Mouse (Mus musculus) midbrain, embryonic 16.5 days (tissue): Measurements from ENCODE around the gene Aatf. TPM values are rescaled to one million over a fixed set of nuclear protein-coding genes. Genes with fewer than 3 reads are reported as not detected.

Experiments
- ATAC-seq: fragments of 200-750 bp; cut with Nextera tagmentation; 2 replicates; pipeline ENCODE4 v1.8.0; 2017; ENCODE audit warnings: moderate TSS enrichment
- H3K27ac ChIP-seq: fragments of 300-500 bp; sonication (generic); 2 replicates; pipeline ENCODE4 v1.5.1; 2014; ENCODE audit warnings: mild to moderate bottlenecking, low read length, mixed read lengths
- H3K27me3 ChIP-seq: fragments of 300-500 bp; sonication (generic); 2 replicates; pipeline ENCODE4 v1.6.1; 2014; ENCODE audit warnings: low read depth, low read length, mixed read lengths; ENCODE audit not compliant: control insufficient read depth, insufficient read depth
- H3K36me3 ChIP-seq: fragments of 300-500 bp; sonication (generic); 2 replicates; pipeline ENCODE4 v1.6.1; 2014; ENCODE audit warnings: mild to moderate bottlenecking, low read length, moderate library complexity, mixed read lengths; ENCODE audit not compliant: control insufficient read depth, insufficient read depth
- H3K4me1 ChIP-seq: fragments of 300-500 bp; sonication (generic); 2 replicates; pipeline ENCODE4 v1.6.1; 2014; ENCODE audit warnings: mild to moderate bottlenecking, low read length, mixed read lengths; ENCODE audit not compliant: control insufficient read depth, insufficient read depth
- H3K4me2 ChIP-seq: fragments of 300-500 bp; sonication (generic); 2 replicates; pipeline ENCODE4 v1.6.1; 2014; ENCODE audit warnings: mild to moderate bottlenecking, low read length, mixed read lengths
- H3K4me3 ChIP-seq: fragments of 300-500 bp; sonication (generic); 2 replicates; pipeline ENCODE4 v1.5.1; 2014; ENCODE audit warnings: low read depth, mild to moderate bottlenecking, low read length, moderate library complexity, mixed read lengths
- H3K9ac ChIP-seq: fragments of 300-500 bp; sonication (generic); 2 replicates; pipeline ENCODE4 v1.6.1; 2014; ENCODE audit warnings: low read depth, low read length, mixed read lengths
- H3K9me3 ChIP-seq: fragments of 300-500 bp; sonication (generic); replicated peaks from 2 replicates; pipeline ENCODE4 v1.6.1; 2014; ENCODE audit warnings: mild to moderate bottlenecking, low read length, mixed read lengths; ENCODE audit not compliant: control insufficient read depth, poor library complexity, severe bottlenecking
- WGBS: fragments of 180-500 bp; shearing (Covaris S2); extraction: QIAGEN DNeasy Blood & Tissue Kit; methylation state at CpG from one replicate; pipeline ENCODE4 v1.1.7; 2014; 5-methylcytosine and 5-hydroxymethylcytosine counted together
- polyA plus RNA-seq: library from polyadenylated mRNA; unstranded; fragments of >200 nt; fragmentation: Nextera tagmentation; extraction: Ambion mirVana; gene quantifications from 2 replicates; pipeline ENCODE4 v1.2.1, GENCODE M21; 2015

Gene Aatf
- polyA plus RNA-seq, 1 experiment from 2014 or later, result 49.8 TPM

DNA sequence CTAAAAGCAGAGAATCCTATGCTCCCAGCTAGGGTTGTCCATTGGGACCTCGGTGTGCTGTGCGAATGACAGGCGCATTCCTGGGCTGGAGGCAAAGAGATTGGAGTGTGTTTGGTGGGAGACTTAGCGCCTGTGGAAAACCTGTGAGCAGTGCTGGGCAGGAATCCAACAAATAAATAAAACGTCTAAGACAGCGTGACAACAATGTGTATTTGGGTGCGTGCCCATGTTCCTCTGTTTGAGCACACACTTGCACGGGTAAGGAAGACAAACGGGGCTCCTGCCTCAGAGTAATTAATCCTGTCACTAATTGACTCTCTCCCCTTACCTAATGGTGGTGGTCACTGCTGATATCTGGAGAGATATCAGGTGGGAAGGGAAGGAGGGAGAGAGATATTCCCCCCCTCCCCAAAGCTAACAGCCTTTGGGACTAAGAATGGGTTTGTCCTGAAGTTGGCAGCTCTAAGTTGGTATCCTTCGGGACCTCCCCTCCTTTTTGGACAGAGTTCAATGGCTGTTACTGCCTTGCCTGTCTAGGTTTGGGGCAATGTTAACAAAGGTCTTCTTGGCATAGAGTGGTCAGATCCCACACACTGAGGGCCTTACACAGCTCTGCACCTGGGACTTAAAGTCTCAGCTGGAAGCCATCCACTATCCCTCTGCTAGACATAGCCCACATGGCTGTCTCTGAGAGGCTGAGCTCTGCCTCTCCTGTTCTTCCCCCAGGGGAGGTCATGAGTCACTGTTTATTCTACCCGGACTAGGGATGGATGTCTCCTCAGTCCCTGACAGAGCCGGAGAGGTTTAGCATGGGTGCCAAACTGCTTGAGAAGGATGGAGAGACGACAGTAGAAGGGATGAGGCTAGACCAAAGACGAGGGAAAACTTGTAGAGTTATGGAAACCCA lies 16.7 kb upstream of the Aatf start:
- Histone ChIP-seq H3K4me3 (peak overlapping the region; percentile 55), H3K4me2 (peak overlapping the region; percentile 58), H3K9ac (peak overlapping the region; percentile 59; the same call in 1 of the 2 replicates), H3K4me1 (peaks cover 18% of the 10 kb centered on the region), H3K9me3 (no peaks in the 10 kb centered on the region), H3K27ac (peak overlapping the region; percentile 76), H3K27me3 (peaks cover 23% of the 10 kb centered on the region), H3K36me3 (no peaks in the 10 kb centered on the region)
- 6% methylated on average over 14 of the region's 14 CpGs for WGBS
- ATAC-seq, result no peak

DNA sequence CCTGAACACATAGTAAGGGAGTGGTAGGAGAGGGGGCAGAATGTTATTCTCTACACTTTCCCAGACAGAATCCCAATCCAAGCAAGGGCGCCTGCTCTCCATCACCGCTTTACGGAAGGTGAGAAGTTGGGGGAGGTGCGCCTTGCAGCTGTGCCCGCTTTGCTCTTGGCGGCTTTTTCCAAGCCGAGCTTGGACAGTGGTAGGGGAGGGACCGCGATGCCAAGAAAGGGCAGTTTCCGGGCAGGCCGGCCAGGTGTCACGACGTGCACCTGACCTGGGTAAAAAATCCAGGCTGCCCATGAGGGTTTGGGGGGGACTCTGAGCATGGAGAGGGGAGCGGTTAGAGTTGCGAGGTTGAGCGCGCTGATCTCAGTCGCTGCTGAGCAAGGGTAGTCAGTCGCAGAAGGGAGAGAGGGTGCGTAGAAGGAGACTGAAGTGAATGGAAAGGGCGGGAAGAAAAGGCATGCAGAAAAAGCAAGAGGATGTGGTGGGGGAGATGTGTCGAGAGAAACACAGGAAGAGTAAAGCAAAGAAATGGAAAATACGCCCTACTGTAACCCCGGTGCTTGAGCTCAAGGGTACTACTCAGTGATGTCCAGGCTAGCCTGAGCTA lies 15.9 kb upstream of the Aatf start:
- Histone ChIP-seq H3K4me2 (peak overlapping the region; percentile 58), H3K27me3 (peaks cover 23% of the 10 kb centered on the region), H3K4me1 (peaks cover 22% of the 10 kb centered on the region), H3K4me3 (peak overlapping the region; percentile 55), H3K36me3 (no peaks in the 10 kb centered on the region), H3K9me3 (no peaks in the 10 kb centered on the region), H3K9ac (peak overlapping the region; percentile 59), H3K27ac (peak overlapping the region; percentile 76)
- WGBS, result 2% methylated on average over 24 of the region's 24 CpGs
- no peak for ATAC-seq

DNA sequence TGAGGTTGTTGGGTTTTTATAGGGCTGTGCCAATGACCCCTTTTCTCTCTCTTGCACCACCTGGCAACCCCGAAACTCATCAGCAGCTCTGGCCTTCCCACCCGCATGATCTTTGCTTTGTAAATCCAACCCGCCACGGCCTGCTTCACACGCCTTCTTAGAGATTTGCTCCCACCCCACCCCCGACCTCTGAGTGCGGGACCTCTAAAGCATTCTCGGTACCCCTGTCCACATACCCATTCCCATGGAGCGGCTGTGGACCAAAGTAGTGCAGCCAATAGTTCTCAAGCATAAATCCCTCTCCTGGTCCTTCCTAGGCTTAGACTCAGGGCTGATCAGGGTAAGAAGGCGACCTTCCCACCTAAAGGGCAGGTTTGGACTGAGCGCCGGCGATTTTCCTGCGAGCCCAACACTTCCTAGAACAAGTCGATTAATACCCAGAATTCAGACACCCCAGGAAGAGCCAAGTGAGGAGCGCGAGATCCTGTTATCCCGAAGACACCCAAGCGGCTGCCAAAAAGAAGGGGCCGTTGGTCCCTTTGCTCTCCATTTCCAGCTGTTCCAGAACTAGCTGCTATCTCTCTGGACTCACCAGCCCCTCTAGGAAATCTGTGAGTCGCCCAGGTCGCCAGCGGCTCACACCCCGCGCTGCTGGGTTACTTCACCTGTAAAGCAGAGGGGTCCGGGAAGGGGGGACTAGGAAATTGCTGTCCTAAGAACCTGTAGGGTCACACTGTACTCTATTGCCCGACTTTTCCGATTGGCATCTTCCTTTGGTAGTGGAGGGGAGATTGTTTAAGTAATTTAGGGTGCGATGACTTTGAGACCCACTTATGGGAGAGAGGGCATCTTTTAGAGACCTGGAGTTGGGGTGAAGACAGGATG lies 13.9 kb upstream of the Aatf start:
- Histone ChIP-seq H3K4me2 (peak overlapping the region; percentile 58), H3K36me3 (no peaks in the 10 kb centered on the region), H3K9ac (peak overlapping the region; percentile 58), H3K4me1 (peaks cover 19% of the 10 kb centered on the region), H3K27me3 (peaks cover 23% of the 10 kb centered on the region), H3K4me3 (peak overlapping the region; percentile 55), H3K9me3 (no peaks in the 10 kb centered on the region), H3K27ac (peak overlapping the region; percentile 85)
- no peak for ATAC-seq
- WGBS, result 2% methylated on average over 29 of the region's 29 CpGs

DNA sequence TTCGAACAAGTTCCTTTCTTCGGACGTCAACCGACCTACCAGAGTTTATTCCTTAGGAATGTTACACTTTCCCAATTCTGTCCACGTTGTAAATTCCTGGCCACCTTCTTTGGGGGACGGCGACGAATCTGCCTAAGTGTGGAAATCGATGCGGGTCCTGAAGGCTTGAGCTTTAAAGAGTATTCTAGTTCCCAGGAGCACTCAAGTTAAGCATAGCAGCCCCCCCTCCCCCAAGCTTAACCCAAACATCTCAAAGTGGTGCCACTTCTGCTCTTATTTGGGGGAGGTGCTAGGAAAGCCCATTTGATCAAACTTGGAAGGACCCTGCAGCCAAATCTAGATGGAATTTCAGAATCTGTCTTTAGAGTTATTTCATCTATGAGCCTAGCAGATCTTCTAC lies 13.1 kb upstream of the Aatf start:
- H3K9ac ChIP-seq, result peak overlapping the region; percentile 58
- 0% methylated on average over 10 of the region's 10 CpGs for WGBS
- H3K4me3 ChIP-seq, result peak overlapping the region; percentile 55
- peak overlapping the region; percentile 85 for H3K27ac ChIP-seq
- no peaks in the 10 kb centered on the region for H3K36me3 ChIP-seq
- no peak for ATAC-seq
- H3K4me1 ChIP-seq, result peaks cover 19% of the 10 kb centered on the region
- peak overlapping the region; percentile 58 for H3K4me2 ChIP-seq
- no peaks in the 10 kb centered on the region for H3K9me3 ChIP-seq
- peaks cover 29% of the 10 kb centered on the region for H3K27me3 ChIP-seq

DNA sequence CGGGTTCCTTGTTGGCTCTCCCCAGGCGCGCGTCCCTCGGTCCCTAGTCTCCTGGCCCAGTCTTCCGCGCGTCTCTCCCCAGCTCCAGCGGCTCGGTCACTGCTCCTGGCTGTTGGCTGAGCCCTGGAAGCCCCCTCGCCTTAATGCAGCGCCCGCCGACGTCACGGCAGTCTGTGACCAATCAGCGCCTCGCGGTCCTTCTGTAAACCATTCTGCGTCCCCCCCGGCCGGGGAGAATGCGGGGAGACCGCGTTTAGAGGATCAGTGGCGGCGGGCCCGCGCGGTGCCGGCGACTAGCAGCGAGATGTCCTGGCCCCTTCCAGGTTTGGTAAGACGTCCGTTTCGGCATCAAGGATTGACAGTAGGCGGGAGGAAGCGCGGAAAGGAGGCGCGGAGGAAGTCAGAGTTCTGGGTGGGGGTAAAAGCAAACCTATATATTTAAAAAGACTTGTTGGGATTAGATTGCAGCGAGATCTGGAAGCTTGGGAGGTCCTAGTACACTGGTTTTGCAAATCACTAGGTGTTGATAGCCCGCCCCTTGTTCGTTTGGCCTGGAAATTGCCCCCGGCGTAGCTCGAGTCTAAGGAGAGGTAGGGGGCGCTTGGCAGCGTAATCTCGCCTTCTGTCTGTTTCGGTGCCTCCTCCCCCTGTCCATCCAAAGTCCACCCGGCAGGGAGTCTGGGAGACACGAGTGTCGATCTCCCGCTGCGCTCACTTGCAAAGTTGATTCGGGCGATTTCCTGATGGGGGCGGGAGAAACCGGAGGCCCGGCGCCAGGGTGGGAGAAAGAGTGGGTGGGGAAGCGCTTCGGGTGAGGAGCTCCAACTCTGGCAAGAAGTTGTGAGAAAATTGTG lies 12.3 kb upstream of the Aatf start, which contains the start of gene Lhx1:
TSS of gene Lhx1 (minus strand) at position 115 of the 854 bp plus-strand sequence.
- peak; percentile 88 for ATAC-seq
- Histone ChIP-seq H3K4me2 (peak within 1 kb of the TSS; percentile 58), H3K27me3 (peaks cover 35% of the 10 kb centered on the region), H3K9me3 (no peaks in the 10 kb centered on the region), H3K9ac (peak within 1 kb of the TSS; percentile 78), H3K4me3 (peak within 1 kb of the TSS; percentile 55), H3K4me1 (peaks cover 19% of the 10 kb centered on the region), H3K27ac (peak within 1 kb of the TSS; percentile 85), H3K36me3 (no peaks in the 10 kb centered on the region)
- WGBS, result under 1% methylated on average over 64 of the region's 64 CpGs

DNA sequence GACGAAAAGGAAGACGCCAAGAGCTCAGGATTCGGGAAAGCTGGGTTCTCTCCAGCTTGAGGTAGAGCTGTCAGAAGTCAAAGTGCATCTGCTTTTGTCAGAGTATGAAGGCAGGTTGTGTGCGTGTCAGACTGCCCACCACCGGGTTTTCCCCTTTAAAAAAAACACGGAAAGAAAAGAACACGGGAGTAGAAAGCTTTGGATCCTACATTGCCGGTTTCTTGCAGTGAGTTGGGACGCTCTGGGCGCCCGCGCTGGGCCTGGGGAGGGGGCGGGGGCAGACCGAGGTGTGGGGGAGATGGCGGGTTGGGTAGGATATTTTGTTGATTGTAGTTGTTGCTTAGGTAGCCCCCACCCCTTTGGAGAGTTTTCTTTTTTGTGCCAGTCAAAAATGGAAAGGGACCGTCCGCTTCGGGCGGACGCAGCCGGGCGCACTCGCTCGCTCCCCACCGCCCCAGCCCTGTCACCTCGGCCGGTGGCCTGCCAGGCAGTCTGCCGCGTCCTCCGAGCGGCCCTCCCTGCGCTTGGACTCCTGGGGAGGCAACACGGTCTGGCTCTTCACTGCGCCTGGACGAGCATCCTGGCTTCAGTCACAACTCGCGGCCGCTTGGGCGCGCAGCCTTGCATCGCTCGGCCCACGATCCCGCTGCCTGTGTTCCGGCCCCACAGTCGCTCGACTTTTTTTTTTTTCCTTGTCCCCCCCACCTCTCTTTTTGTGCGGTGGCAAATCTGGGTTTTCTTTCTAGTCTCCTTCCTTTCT lies 11.4 kb upstream of the Aatf start:
- ATAC-seq, result peak; percentile 15; the same call in 1 of the 2 replicates
- Histone ChIP-seq H3K27ac (peak overlapping the region; percentile 85), H3K27me3 (peaks cover 28% of the 10 kb centered on the region), H3K4me3 (peak overlapping the region; percentile 55), H3K9ac (peak overlapping the region; percentile 78), H3K9me3 (no peaks in the 10 kb centered on the region), H3K4me1 (peaks cover 21% of the 10 kb centered on the region), H3K36me3 (no peaks in the 10 kb centered on the region), H3K4me2 (peak overlapping the region; percentile 58)
- WGBS, result 0% methylated on average over 47 of the region's 48 CpGs

DNA sequence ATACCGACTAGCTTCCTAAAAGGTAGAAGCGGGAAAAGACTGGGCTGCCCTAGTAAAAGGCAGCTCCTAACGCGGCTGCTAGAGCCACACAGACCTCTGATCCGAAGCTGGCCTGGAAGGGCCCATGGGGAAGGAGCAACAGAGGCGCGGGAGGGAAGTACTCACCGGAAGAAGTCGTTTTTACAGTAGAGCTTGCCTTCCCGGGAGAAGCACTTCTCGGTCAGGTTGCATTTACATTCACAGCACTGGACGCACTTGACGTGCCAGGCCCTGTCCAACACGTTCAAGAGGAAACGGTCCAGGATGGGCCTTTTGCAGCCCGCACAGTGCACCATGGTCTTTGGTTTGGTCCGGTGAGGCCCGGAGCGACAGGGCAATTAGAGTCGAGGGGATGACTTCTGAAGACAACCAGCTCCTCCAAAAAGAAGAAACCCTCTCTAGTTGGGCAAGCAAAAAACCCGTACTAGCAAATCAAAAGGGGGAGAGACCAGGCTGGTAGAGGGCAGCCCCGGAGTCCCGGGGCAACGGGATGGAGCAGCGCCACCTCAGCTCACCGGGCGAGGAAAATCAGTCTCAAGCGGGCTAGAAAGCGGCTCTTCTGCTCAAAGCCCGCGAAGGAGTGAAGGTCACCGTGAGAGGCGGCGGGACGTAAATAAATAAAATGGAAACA lies 10.7 kb upstream of the Aatf start:
- H3K27ac ChIP-seq, result peak overlapping the region; percentile 85
- WGBS, result under 1% methylated on average over 35 of the region's 35 CpGs
- peaks cover 30% of the 10 kb centered on the region for H3K27me3 ChIP-seq
- H3K4me1 ChIP-seq, result peaks cover 15% of the 10 kb centered on the region
- peak overlapping the region; percentile 58 for H3K4me2 ChIP-seq
- H3K36me3 ChIP-seq, result no peaks in the 10 kb centered on the region
- ATAC-seq, result no peak
- H3K9ac ChIP-seq, result peak overlapping the region; percentile 78
- H3K9me3 ChIP-seq, result no peaks in the 10 kb centered on the region
- peak overlapping the region; percentile 55 for H3K4me3 ChIP-seq
